Mouse (Mus musculus): Measurements from ENCODE around the gene Metrnl.

Metrnl gene

DNA sequence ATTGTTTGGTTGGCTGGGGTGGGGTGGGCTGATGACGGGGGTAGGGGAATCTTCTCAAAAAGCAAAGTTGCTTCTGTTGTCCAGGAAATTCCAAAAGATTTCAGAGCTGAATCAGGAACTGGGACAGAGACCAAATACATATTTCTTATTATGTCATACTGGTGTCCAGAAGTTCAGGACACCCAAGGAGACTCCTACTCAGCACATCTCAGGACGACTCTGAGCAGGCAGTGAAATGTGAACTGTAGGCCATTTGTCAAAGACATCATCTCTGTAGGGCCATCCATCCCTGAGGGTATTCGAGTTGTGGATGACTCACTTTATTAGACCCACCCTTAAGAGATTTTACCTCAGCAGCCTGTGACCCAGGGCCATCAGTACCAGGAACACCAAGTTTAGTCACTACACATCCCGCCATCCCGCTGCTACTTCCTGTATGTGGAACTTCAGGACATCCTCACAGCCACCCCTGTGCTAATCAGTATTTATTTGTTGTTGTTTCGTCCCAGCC lies 15.8 kb upstream of the Metrnl start:
- no peak for DNase-seq (ENCODE audit: low read depth, low spot score)

DNA sequence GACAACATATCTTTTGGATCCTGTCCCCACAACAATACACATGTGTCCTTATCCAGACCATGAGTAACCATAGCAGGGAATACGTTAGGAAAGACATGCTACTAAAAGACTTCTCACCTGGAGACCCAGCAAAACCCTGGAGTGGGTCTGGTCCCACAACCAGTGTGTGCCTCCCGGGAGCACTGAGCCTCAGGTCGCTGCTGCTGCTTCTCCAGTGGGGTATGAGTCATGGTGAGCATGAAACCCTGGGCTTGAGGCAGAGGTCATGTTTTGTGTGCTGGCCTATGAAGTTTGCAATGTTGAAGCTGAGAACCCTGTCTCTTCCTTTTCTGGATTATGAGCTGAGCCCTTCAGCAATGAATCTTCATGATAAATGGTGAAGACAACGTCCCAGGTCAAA lies 15.3 kb upstream of the Metrnl start:
- DNase-seq (ENCODE audit: low read depth, low spot score): no peak

DNA sequence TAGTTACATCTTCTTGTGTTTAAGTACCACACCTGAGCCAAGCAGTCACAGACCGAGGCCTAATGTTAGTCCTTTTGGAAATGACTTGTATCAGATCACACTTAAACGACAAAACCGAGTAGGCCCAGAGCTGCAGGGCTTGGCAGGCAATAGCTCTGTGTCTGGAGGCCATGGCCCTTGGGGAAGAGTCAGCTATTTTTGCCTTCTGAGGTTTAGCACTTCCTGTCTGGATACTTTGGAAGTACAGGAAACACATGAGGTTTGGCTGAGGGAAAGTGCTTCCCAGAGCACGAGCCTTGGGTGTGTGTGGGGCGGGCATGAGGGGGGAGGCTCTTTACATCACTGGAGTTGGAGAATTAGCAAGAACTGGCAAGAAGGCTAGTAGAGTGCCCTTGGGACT lies 14.7 kb upstream of the Metrnl start:
- DNase-seq (ENCODE audit: low read depth, low spot score): no peak

DNA sequence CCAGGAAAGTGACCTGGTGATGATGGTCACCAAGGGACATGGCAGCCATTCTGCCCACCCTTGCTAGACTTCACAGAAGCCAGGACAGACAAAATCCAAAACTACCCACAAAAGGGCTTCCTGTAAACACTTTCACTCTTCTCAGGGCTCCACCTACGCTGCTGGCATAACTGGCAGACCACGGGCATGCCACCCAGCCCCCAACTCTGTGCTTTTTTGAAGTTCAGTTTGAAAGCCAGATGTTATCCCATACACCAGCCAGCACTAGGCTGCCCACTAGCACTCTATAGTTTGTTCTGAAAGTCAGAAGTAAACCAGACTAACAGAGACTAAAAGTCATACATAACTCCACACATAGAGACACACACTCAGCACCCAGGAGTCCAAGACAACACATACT lies 13.3 kb upstream of the Metrnl start:
- DNase-seq (ENCODE audit: low read depth, low spot score): no peak

DNA sequence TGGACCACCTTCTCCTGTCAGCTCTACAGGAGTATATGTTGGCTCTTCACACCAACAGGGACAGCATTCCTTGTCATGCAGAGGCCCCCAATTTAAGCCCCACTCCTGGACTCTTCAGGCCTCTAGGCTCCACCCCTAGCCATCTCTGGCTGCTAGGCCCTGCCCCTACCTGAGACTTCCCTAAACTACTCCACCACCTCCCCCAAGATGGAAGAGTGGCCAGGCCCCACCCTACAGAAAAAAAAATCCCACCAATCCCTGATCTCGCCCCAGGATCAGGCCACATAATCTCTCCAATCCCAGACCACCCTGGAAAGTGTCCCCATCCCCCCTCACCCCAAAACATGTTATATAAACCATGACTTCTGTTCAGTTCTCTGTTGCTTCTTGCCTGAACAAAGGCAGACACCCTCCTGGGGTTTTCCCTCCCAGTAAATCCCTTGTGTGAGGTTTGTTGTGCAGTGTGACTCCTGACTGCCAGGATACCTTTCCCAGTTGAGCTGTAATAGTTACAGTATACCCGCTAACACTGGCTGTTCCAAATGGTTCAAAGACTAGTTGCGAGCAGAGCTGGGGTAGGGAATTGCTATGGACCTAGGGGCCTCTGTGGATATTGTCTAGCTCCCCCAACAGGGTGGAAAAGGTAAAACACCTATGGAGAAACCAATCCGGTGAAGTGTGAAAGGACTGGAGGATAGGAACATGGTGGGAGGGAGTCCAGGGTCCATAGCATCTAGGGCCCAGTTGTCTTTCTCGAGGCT lies 5.9 kb upstream of the Metrnl start:
- DNase-seq (ENCODE audit: low read depth, low spot score): no peak

DNA sequence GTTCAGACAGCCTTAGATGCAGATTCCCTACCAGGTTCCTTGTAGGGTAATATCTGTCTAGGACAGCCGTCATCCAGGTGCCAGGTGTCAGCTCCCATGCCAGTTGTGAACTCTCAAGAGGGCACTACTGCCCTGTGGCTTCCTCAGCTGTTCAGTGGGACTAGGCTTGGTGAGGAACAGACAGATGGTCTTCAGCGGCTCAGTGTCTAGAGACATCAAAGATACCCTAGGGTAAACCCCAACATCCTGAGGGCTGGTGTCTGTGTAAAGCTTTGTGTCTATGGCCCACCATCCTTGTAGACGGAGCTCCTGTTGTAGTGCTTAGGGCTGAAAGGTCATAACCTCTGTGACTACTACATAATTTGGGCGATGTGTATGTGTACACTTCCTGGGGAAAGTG lies 4.1 kb upstream of the Metrnl start:
- DNase-seq (ENCODE audit: low read depth, low spot score): no peak

DNA sequence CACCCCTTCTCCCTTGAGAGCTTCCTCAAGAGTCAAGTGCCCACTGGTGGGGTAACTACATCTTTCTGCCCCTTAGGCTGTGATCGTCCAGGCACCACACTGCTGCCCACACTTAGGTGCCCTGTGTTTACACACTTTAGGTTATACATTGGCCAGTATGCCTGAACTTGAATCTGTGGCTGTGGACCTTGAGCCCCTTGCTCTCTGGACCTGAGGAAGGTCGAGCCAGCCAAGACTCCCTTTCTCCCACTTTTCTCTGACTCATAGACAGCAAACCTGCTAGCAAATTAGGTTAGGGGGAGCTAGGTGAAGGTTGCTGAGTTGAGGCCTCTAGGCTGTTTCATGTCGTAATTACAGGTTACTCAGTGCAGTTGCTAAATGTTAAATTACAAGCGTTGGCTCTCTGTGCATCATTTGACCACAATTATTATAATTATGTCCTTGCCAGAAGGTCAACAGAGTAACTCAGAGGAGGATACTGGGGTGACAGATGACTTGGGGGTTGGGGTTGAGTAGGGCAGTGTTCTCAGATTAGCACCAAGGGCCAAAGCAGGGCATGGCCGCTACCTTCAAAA lies 2.9 kb upstream of the Metrnl start:
- DNase-seq (ENCODE audit: low read depth, low spot score): no peak

DNA sequence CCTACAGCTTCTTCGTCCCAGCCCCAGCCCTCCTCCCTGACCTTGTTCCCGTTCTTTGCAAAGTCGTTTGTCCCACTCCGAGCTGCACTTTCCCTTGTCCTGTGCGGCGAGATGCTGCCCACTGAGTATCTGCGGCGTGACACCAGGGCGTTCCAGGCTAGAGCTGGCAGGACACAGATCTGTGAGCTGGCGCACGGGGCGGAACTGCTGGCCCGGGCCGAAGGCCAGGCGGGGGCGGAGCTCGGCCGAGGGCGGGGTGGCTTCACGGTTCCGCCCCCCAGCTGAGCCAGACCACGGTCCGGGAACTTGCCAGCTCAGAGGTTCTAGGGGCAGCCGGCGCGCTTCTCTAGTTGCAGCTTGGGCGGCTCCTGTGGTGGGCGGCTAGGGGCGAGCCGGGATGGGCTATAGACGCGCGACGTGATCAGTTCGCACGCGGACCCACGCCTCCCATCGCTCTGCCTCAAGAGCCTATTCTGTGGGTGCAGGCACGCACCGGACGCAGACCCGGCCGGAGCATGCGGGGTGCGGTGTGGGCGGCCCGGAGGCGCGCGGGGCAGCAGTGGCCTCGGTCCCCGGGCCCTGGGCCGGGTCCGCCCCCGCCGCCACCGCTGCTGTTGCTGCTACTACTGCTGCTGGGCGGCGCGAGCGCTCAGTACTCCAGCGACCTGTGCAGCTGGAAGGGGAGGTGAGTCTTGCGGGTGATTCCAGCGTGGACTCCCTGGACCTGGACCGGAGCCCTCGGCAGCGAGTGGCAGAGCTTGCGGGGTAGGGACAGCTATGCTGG lies 959 bp downstream of the Metrnl start:
- DNase-seq (ENCODE audit: low read depth, low spot score): peak; percentile 25

DNA sequence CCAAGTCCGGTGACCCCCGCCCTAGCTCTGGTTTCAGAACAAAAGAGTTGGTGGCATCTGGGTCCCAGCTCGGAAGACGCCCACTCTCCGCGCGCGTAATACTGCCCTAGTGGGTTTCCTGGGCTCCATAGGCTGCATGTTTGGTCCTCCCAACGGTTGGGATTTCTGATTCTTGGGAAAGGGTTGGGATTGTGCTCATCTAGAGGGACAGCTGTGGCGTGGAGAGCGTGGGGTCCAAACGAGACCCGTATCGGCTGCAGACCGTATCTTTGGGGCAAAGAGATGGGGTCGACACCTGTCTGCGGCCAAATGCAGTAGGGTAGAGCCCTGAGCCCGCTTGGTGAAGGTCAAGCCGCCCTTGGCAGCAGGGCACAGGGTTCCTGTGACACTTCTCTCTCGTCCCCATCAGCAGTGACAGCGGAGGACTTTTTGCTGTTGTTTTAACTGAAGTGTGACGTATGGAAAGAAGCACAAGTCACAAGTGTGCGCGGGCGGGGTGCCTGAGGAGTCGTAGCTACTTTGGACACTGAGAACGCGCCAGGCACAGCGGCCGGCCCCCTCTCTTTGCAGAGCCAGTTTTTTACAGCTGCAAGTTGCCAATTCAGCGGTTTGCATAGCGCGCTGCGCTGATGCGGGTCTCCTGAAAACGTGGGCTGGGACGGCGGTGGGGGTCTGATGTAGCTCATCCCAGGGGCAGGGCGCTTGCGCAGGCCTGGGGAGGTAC lies 1.7 kb downstream of the Metrnl start:
- DNase-seq (ENCODE audit: low read depth, low spot score): no peak

DNA sequence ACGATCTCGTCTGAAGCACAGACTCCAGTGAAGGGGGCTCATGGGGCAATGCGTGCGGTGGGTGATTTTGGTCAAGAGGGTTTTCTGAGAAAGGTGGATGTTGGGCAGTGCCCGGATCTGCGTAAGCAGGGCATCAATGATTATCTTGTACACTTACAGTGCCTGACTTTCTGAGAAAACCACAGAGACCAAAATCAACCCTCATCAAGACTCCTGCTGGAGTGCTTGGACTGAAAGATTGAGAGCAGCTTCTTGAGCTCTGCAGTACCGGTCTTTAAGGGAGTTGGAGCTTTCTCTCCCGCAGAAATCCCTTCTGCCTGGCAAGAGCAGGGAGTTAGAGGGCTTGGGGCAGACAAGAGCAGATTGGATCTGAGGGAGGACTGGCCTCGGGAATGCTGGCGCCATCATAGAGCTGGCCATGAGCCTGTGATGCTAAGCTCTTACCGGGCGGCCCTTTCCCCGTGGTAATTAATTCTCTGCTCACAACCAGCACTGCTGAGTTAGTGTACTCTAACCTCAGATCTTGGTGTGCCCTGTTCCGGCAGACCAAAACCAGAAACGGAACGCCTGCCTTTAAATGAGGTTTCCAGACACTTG lies 2.4 kb downstream of the Metrnl start:
- no peak for DNase-seq (ENCODE audit: low read depth, low spot score)

DNA sequence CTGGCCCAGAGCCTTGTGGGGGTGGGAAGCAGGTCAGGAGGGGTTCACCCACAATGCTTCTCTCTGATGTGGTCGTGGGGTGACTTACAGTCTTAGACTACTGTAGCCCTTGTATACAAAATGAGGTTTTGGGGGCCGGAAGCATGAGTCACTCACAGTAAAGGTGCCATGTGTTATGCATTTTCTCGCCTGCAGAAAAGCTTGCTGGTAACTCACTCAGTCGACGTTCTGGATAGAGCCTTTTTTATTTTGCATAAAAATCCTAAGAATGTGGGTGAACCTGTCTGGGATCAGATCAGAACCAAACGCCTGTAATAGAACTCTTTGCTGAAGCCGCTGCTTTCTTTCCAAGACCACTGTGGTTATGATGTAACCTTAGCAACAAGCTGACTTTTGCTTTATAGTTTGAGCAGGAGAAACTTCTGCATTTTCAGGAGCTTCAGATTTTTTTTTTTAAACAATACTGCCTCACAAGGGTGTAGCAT lies 5.2 kb downstream of the Metrnl start:
- no peak for DNase-seq (ENCODE audit: low read depth, low spot score)

DNA sequence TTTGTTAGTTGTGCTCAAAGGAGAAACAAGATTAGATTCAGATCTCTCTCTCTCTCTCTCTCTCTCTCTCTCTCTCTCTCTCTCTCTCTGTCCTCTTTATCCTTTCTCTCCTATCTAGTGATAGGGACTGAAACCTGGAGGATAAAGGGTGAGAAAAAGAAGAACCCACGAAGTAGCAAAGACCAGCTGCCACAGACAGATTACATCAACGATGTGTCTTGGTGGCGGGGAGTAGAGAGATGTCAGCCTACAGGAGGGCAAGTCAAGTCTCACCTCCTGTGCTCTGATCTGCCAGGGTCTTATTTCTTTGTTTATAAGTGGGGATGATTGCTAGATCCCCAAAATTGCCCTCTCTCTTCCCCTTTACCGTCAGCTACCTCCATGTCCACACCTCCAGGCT lies 7.9 kb downstream of the Metrnl start:
- DNase-seq (ENCODE audit: low read depth, low spot score): no peak

DNA sequence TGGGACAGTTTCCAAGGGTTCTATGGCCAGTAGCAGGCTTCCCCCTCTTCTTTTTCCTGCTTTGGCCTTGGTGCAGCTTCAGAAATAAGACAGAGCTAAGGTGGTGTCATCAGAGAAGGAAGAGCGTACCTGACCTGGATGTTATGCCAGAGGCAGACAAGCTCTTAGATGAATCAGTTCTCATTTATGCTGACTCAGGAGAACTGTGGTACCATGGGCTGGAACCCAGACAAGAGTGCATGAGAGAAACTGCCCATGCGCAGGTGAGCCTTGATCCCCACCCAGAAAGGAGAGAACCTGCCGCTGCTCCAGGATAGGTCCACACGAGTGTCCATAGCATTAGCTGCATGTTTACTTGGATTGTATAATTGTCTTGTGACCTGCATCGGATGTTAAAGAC lies 8.9 kb downstream of the Metrnl start:
- no peak for DNase-seq (ENCODE audit: low read depth, low spot score)

DNA sequence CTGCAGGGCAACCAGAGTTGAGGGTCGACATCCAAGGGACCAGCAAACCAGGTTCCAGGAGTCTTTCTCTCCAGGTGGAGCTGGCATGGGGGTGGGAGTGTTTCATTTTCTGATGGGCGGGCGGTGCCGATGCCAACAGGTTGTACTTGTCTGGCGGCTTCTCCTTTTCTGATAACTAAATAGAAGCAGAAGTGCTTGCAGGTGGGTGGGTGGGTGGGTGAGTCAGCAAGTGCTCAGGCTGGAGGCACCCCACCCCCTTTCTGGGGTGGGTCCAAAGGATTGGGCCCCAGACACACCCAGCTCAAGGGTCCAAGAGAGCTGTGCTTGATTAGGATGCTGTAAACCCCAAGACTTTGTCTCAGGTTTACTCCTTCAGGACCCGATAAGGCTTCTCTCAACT lies 11.6 kb downstream of the Metrnl start:
- no peak for DNase-seq (ENCODE audit: low read depth, low spot score)

DNA sequence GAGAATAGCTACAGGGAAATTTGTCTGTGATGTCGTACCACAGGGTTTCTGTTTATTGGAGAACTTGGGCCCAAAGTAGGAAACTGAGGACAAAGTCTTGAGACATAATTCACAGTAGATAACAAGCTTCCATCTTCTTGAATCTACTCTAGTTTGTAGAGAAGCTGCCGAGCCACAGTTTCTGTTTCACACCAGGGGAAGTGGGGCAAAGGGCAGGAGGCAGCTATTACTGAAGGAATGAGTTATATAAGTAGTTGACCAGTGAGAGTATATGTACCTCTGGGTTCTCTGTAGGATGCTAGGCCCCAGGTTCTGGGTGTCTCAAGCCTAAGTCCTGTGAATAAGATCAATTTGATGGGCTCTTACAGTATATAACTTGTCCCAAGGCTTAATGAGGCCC lies 12.2 kb downstream of the Metrnl start:
- DNase-seq (ENCODE audit: low read depth, low spot score): no peak

DNA sequence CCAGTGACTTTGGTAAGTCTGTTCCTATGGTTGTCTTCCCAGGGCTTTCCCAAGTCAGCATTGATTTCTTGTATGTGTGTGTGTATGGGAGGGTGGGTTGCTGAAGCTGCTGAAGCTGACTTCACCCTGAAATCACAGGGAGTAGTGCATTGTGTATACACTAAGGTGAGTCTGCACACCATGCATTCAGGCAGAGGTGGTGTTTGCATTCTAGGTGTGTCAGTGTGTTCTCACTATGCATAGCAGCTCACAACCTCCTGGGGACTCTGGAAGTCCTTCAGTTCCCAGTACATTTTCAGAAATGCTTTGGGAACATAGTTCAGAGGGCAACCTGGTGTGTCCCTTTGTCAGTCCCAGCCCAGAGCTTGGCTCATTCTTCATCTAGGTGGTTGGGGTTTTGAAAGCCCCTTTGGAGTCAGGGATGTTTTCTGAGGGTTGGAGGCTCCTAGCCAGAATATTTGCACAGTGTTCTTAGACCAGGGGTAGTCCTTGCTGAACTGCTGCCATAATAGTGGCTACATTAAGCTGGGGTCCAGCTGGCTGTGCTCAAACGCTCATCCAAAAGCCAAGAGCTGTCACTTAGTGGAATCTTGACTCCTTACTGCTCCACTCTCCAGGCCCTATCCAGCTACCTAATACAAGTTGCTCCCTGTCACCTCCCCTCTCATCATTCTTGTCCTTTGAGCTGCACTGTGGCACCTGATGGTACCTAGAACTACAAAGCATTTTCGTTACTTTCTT lies 13.6 kb downstream of the Metrnl start:
- no peak for DNase-seq (ENCODE audit: low read depth, low spot score)

DNA sequence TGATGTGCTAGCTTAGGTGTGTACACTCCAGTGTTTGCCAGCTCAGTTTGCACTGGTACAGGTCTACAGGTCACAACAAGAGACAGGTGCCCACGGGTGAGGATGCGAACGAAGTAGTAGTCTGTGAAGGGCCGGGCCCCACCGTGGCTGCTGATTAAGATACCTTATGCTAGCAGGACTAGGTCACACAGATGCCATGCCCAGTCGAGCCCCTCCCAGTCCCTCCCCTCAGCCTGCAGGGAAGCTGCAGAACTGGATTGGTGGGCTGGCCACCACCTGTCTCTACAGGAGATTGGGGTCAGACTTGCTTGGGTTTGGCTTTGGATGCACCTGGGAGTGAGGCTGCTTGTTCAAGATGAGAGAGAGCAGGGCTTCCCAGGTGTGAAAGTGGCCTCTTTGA lies 16.4 kb downstream of the Metrnl start:
- DNase-seq (ENCODE audit: low read depth, low spot score): no peak

DNA sequence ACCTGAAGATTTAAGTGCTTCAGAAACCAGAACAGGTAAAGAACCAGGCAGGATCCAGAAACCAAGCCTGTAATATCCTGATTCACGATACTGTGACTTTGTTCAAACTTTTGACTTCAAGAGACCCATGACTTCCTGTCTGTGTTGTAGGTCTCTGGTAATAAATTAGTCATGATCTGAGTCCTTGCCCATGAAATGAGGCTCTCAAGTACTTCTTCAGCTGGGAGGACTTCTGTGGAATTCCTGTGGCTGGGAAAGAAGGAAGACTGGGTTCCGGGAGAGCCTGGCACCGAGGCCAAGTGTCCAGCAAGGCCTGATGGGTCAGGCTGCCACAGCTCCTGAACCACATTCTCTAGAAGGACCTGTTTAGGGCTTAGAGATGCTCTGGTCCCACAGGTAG lies 19.4 kb downstream of the Metrnl start:
- no peak for DNase-seq (ENCODE audit: low read depth, low spot score)

DNA sequence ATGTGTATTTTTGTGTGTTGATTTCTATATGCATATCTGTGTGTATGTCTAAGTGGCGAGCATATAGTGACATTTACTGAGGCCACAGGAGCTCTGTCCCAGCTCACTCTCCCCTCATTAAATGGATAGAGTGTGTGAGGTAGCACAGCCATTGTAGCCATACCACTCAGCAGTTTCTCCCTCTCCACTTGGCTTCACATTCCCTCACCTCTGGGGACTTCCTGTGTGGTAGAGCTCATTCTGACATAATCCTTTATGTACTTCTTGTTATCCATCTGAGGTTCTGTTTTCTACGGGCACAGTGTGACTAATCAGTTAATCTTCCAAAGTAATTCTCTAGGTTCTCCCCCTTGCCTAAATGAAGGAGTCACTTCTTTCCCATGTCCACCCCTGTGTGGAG lies 21.1 kb downstream of the Metrnl start:
- DNase-seq (ENCODE audit: low read depth, low spot score): no peak

DNA sequence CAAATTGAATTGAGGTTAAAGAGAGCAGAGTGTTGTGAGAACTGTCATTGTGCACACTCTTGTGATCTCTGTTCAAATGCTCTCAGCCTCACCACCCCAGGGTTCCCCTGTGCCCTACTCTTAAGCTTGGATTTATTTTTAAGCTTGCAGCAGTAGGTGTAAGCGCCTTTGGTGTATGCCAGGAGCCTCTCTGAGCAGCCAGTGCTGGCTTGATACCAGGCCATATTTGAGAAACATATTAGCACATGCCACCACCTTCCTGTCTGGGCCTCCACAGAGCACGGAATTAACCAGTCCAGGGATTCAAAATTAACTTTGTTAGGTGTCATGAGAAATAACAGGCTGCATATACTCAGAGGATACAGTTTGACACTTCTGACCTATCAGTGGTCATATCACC lies 25.3 kb downstream of the Metrnl start:
- DNase-seq (ENCODE audit: low read depth, low spot score): no peak

DNA sequence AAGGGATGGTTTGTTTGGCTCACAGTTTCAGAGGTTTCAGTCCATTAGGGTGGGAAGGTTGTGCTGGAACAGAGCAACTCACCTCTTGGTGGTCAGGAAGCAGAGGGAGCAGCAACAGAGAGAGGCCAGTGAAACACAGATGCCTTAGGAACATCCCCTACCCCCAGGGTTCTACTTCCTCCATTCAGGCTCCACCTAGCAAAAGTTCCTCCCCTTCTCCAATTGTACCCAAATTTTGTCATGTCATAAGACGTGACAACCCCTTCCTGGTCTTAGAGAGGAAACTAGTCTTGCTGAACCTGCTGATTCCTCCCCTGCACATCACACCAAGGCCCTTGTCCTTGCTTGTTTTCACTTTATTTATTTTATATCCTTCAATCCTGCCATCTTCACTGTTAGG lies 32.8 kb downstream of the Metrnl start:
- DNase-seq (ENCODE audit: low read depth, low spot score): no peak
